ENCODE assay signal across 18 mouse cellular contexts in the genomic region with DNA sequence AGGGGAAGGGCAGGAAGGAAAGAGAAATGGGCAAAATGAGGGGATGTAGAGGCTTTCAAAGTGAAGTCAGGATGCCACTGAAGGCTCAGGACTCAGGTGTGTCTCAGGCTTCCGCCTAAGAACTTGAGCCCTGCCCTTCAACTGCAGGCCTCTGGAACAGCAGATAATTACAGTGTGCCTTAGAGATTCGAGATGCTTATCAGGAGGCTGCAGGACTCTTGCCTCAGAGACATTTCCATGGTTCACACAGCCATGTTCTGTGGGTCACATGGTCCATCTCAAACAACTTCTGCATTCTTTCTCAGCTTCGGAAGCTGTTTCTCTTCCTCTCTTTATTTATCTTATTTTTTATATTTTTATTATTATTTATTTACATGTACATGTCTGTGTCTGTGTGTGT. TPM values are rescaled to one million over a fixed set of nuclear protein-coding genes. Genes with fewer than 3 reads are reported as not detected.
DNase-seq lines count a peak whose midpoint lies in the region; ATAC-seq lines count a peak whose summit lies in the region.
"Had no signal": no experiment of that assay in that cellular context is flagged by ENCODE, and none has a peak within 500 bp of the region (broad histone marks: within the 10 kb centered on the region; RNA-seq: fewer than 3 reads in every experiment).

No protein-coding gene starts in this region.

- no peaks in the 10 kb centered on the region for H3K9me3 ChIP-seq in intestine, embryonic 16.5 days (ENCODE audit: control insufficient read depth, low read length)
- no peaks in the 10 kb centered on the region for H3K9me3 ChIP-seq in intestine, embryonic 15.5 days
- no peaks in the 10 kb centered on the region for H3K9me3 ChIP-seq in liver, embryonic 13.5 days (replicated peaks)
- H3K9me3 ChIP-seq: embryonic facial prominence, embryonic 13.5 days; heart, embryonic 12.5 days; hindbrain, embryonic 13.5 days; limb, embryonic 15.5 days had no signal

- peaks cover 17% of the 10 kb centered on the region for H3K4me1 ChIP-seq in intestine, embryonic 16.5 days (ENCODE audit: control insufficient read depth, insufficient read depth, low read length)
- peaks cover 10% of the 10 kb centered on the region for H3K4me1 ChIP-seq in intestine, embryonic 15.5 days (replicated peaks)
- peaks cover 26% of the 10 kb centered on the region for H3K4me1 ChIP-seq in liver, embryonic 13.5 days (replicated peaks)

- intact Hi-C loops in heart, postnatal 25 days (cut with DNase I) = no loop called here

- ATAC-seq in intestine, embryonic 16.5 days = peak; percentile 39
- ATAC-seq in intestine, embryonic 15.5 days = no peak
- peak; percentile 57 for ATAC-seq in liver, embryonic 13.5 days (ENCODE audit: low read depth)
- ATAC-seq in megakaryocyte-erythroid progenitor cell, adult 5-6 weeks (replicated peaks; ENCODE audit: low FRiP score, low TSS enrichment, poor library complexity, severe bottlenecking) = peak; percentile 20; the same call in 1 of the 2 replicates
- ATAC-seq in inflammation-experienced regulatory T-cells, adult 6 months = no peak
- ATAC-seq: forebrain, postnatal 0 days; lung, postnatal 0 days had no signal

- no peak overlapping the region for H3K4me2 ChIP-seq in intestine, embryonic 16.5 days (ENCODE audit: low read depth, low read length)
- H3K4me2 ChIP-seq in intestine, embryonic 15.5 days (replicated peaks) = no peak overlapping the region
- no peak overlapping the region for H3K4me2 ChIP-seq in liver, embryonic 13.5 days
- H3K4me2 ChIP-seq: embryonic facial prominence, embryonic 13.5 days; heart, embryonic 12.5 days; hindbrain, embryonic 13.5 days; limb, embryonic 15.5 days had no signal

- H3K27ac ChIP-seq in intestine, embryonic 16.5 days (ENCODE audit: low read length) = peak overlapping the region; percentile 45; the same call in 1 of the 2 replicates
- no peak overlapping the region for H3K27ac ChIP-seq in intestine, embryonic 15.5 days
- H3K27ac ChIP-seq in liver, embryonic 13.5 days = no peak overlapping the region
- H3K27ac ChIP-seq: embryonic facial prominence, embryonic 13.5 days; hindbrain, embryonic 13.5 days; limb, embryonic 15.5 days had no signal

- no peak overlapping the region for H3K9ac ChIP-seq in intestine, embryonic 16.5 days (ENCODE audit: low read depth, low read length)
- no peak overlapping the region for H3K9ac ChIP-seq in intestine, embryonic 15.5 days
- H3K9ac ChIP-seq in liver, embryonic 13.5 days = peak overlapping the region; percentile 22; the same call in 1 of the 2 replicates
- H3K9ac ChIP-seq: embryonic facial prominence, embryonic 13.5 days; forebrain, postnatal 0 days; heart, embryonic 12.5 days; hindbrain, embryonic 13.5 days; limb, embryonic 15.5 days had no signal

- WGBS in intestine, embryonic 16.5 days = 49% methylated on average over 3 of the region's 3 CpGs
- 50% methylated on average over 3 of the region's 3 CpGs for WGBS in intestine, embryonic 15.5 days
- WGBS in liver, embryonic 13.5 days (ENCODE audit: insufficient replicate concordance) = 12% methylated on average over 3 of the region's 3 CpGs

- H3K36me3 ChIP-seq in intestine, embryonic 16.5 days (ENCODE audit: control insufficient read depth, insufficient read depth, low read length) = no peaks in the 10 kb centered on the region
- no peaks in the 10 kb centered on the region for H3K36me3 ChIP-seq in intestine, embryonic 15.5 days
- no peaks in the 10 kb centered on the region for H3K36me3 ChIP-seq in liver, embryonic 13.5 days
- H3K36me3 ChIP-seq: embryonic facial prominence, embryonic 13.5 days; heart, embryonic 12.5 days; hindbrain, embryonic 13.5 days; limb, embryonic 15.5 days had no signal

- peaks cover 2% of the 10 kb centered on the region; the same call in 1 of the 2 replicates for H3K27me3 ChIP-seq in intestine, embryonic 16.5 days (replicated peaks; ENCODE audit: control insufficient read depth, insufficient read depth, low read length)
- peaks cover 9% of the 10 kb centered on the region; the same call in 1 of the 2 replicates for H3K27me3 ChIP-seq in intestine, embryonic 15.5 days (replicated peaks)
- H3K27me3 ChIP-seq in liver, embryonic 13.5 days = peaks cover 44% of the 10 kb centered on the region

- H3K4me3 ChIP-seq in intestine, embryonic 16.5 days (ENCODE audit: low read length) = no peak overlapping the region
- no peak overlapping the region for H3K4me3 ChIP-seq in intestine, embryonic 15.5 days (replicated peaks)
- no peak overlapping the region for H3K4me3 ChIP-seq in liver, embryonic 13.5 days (replicated peaks)
- H3K4me3 ChIP-seq: embryonic facial prominence, embryonic 13.5 days; heart, embryonic 12.5 days; hindbrain, embryonic 13.5 days; limb, embryonic 15.5 days had no signal

- DNase-seq in c-Kit-positive CD71-positive TER-119-negative erythroid progenitor cells, embryonic 14.5 days (ENCODE audit: low read depth) = peak; percentile 64
- DNase-seq in liver, embryonic 13.5 days = peak; percentile 51
- DNase-seq in layer of hippocampus, adult 9-11 months = no peak
- no peak for DNase-seq in heart, postnatal 25 days (ENCODE audit: low spot score)
- DNase-seq: cerebellum, adult 8-10 months; forebrain, postnatal 0 days; heart, postnatal 14 days; thymus, postnatal 25 days had no signal

RNA-seq across cellular contexts. Expression of a gene that starts 4.4 kb away (rescaled TPM):
- 41.2 and 51.9 TPM in 2 replicates for polyA plus RNA-seq in intestine, embryonic 16.5 days (2015; fragmentation: Nextera tagmentation; extraction: Ambion mirVana)
- polyA plus RNA-seq in intestine, embryonic 15.5 days (2015; fragmentation: Nextera tagmentation; extraction: Ambion mirVana) = 21.1 and 27.3 TPM in 2 replicates
- 39.4 and 47.1 TPM in 2 replicates for polyA plus RNA-seq in liver, embryonic 13.5 days (2015; fragmentation: Nextera tagmentation; extraction: Ambion mirVana)
- 1.0 TPM in 1 of 2 replicates, not detected in the other for total RNA-seq in megakaryocyte-erythroid progenitor cell, adult 5-6 weeks (2014; fragmentation: Nextera tagmentation)
- not detected in 2 replicates for total RNA-seq in megakaryocyte-erythroid progenitor cell, adult 5-6 weeks (2017)
- polyA plus RNA-seq in inflammation-experienced regulatory T-cells, adult 6 months (2017; shearing (Covaris generic)) = under 1 TPM in 1 of 3 experiments, not detected in 2; 0.58 TPM
- total RNA-seq in heart, postnatal 25 days (2021) = 1 to 10 TPM; 4.4 to 6.0 TPM
- total RNA-seq: forebrain, postnatal 0 days; left cerebral cortex, postnatal 36 days had no signal

RNA-seq across cellular contexts. Expression of a gene that starts 6.3 kb away (rescaled TPM):
- 63.9 and 73.2 TPM in 2 replicates for polyA plus RNA-seq in intestine, embryonic 16.5 days (2015; fragmentation: Nextera tagmentation; extraction: Ambion mirVana)
- polyA plus RNA-seq in intestine, embryonic 15.5 days (2015; fragmentation: Nextera tagmentation; extraction: Ambion mirVana) = 48.5 and 49.5 TPM in 2 replicates
- 55.3 and 61.6 TPM in 2 replicates for polyA plus RNA-seq in liver, embryonic 13.5 days (2015; fragmentation: Nextera tagmentation; extraction: Ambion mirVana)
- total RNA-seq in megakaryocyte-erythroid progenitor cell, adult 5-6 weeks (2014; fragmentation: Nextera tagmentation) = 40.0 and 58.7 TPM in 2 replicates
- total RNA-seq in megakaryocyte-erythroid progenitor cell, adult 5-6 weeks (2017) = 61.9 and 76.4 TPM in 2 replicates
- 10 to 100 TPM; 13.0 to 15.6 (median 14.5) TPM for polyA plus RNA-seq in inflammation-experienced regulatory T-cells, adult 6 months (2017; shearing (Covaris generic))
- 10 to 100 TPM; 18.7 to 20.2 TPM for total RNA-seq in heart, postnatal 25 days (2021)

RNA-seq across cellular contexts. Expression of a gene that starts 11.2 kb away (rescaled TPM):
- 0.15 and 0.31 TPM in 2 replicates for polyA plus RNA-seq in intestine, embryonic 16.5 days (2015; fragmentation: Nextera tagmentation; extraction: Ambion mirVana)
- 0.30 and 0.38 TPM in 2 replicates for polyA plus RNA-seq in intestine, embryonic 15.5 days (2015; fragmentation: Nextera tagmentation; extraction: Ambion mirVana)
- polyA plus RNA-seq in liver, embryonic 13.5 days (2015; fragmentation: Nextera tagmentation; extraction: Ambion mirVana) = 0.12 and 0.14 TPM in 2 replicates
- total RNA-seq in megakaryocyte-erythroid progenitor cell, adult 5-6 weeks (2014; fragmentation: Nextera tagmentation) = not detected in 2 replicates
- not detected in 2 replicates for total RNA-seq in megakaryocyte-erythroid progenitor cell, adult 5-6 weeks (2017)
- polyA plus RNA-seq in inflammation-experienced regulatory T-cells, adult 6 months (2017; shearing (Covaris generic)) = under 1 TPM; 0.23 to 0.95 (median 0.47) TPM
- total RNA-seq in heart, postnatal 25 days (2021) = under 1 TPM in 1 of 2 experiments, not detected in 1; 0.08 TPM
- total RNA-seq: forebrain, postnatal 0 days; heart, postnatal 14 days; left cerebral cortex, postnatal 36 days had no signal

RNA-seq across cellular contexts. Expression of a gene that starts 45.3 kb away (rescaled TPM):
- polyA plus RNA-seq in intestine, embryonic 16.5 days (2015; fragmentation: Nextera tagmentation; extraction: Ambion mirVana) = 69.1 and 69.8 TPM in 2 replicates
- polyA plus RNA-seq in intestine, embryonic 15.5 days (2015; fragmentation: Nextera tagmentation; extraction: Ambion mirVana) = 59.3 and 64.9 TPM in 2 replicates
- 20.0 and 27.2 TPM in 2 replicates for polyA plus RNA-seq in liver, embryonic 13.5 days (2015; fragmentation: Nextera tagmentation; extraction: Ambion mirVana)
- total RNA-seq in megakaryocyte-erythroid progenitor cell, adult 5-6 weeks (2014; fragmentation: Nextera tagmentation) = 22.5 and 46.2 TPM in 2 replicates
- total RNA-seq in megakaryocyte-erythroid progenitor cell, adult 5-6 weeks (2017) = 29.4 and 35.9 TPM in 2 replicates
- 10 to 100 TPM; 50.7 to 65.5 (median 50.7) TPM for polyA plus RNA-seq in inflammation-experienced regulatory T-cells, adult 6 months (2017; shearing (Covaris generic))
- total RNA-seq in heart, postnatal 25 days (2021) = 10 to 100 TPM; 11.8 to 13.8 TPM

RNA-seq across cellular contexts. Expression of a gene that starts 45.5 kb away (rescaled TPM):
- polyA plus RNA-seq in intestine, embryonic 16.5 days (2015; fragmentation: Nextera tagmentation; extraction: Ambion mirVana) = 10.3 and 14.9 TPM in 2 replicates
- 15.9 and 18.5 TPM in 2 replicates for polyA plus RNA-seq in intestine, embryonic 15.5 days (2015; fragmentation: Nextera tagmentation; extraction: Ambion mirVana)
- 9.9 and 11.4 TPM in 2 replicates for polyA plus RNA-seq in liver, embryonic 13.5 days (2015; fragmentation: Nextera tagmentation; extraction: Ambion mirVana)
- 10.3 and 21.8 TPM in 2 replicates for total RNA-seq in megakaryocyte-erythroid progenitor cell, adult 5-6 weeks (2014; fragmentation: Nextera tagmentation)
- total RNA-seq in megakaryocyte-erythroid progenitor cell, adult 5-6 weeks (2017) = 39.6 and 52.1 TPM in 2 replicates
- polyA plus RNA-seq in inflammation-experienced regulatory T-cells, adult 6 months (2017; shearing (Covaris generic)) = 10 to 100 TPM; 16.0 to 22.4 (median 17.1) TPM
- 1 to 10 TPM; 8.2 to 8.3 TPM for total RNA-seq in heart, postnatal 25 days (2021)

Comparison
In these comparisons a context has a peak if more than half of its experiments do, and no peak if none do; other contexts are left out.
1. ATAC-seq: peak in intestine, embryonic 16.5 days (single experiment), liver, embryonic 13.5 days (single experiment) and megakaryocyte-erythroid progenitor cell, adult 5-6 weeks (single experiment); none in intestine, embryonic 15.5 days (single experiment) and inflammation-experienced regulatory T-cells, adult 6 months (single experiment).
2. DNase-seq: peak in c-Kit-positive CD71-positive TER-119-negative erythroid progenitor cells, embryonic 14.5 days (single experiment) and liver, embryonic 13.5 days (single experiment); none in layer of hippocampus, adult 9-11 months (single experiment) and heart, postnatal 25 days (single experiment).
3. RNA of a gene that starts 4.4 kb away (polyA plus RNA-seq): 39.4 to 47.1 TPM in liver, embryonic 13.5 days, 41.2 to 51.9 TPM in intestine, embryonic 16.5 days and 21.1 to 27.3 TPM in intestine, embryonic 15.5 days; 0.58 TPM in inflammation-experienced regulatory T-cells, adult 6 months; every median in the first group is over 10 times any median in the second.